Comparison of ENCODE assay signal across 10 mouse cellular contexts in genomic region chr17:80946091-80946885, GRCm38 (mm10). TPM values are rescaled to one million over a fixed set of nuclear protein-coding genes. Genes with fewer than 3 reads are reported as not detected.
DNase-seq lines count a peak whose midpoint lies in the region; ATAC-seq and TF ChIP-seq lines count a peak whose summit lies in the region.
"Had no signal": no experiment of that assay in that cellular context is flagged by ENCODE, and none has a peak within 500 bp of the region (broad histone marks: within the 10 kb centered on the region; RNA-seq: fewer than 3 reads in every experiment).

No protein-coding gene starts in this region.

- no peaks in the 10 kb centered on the region for H3K9me3 ChIP-seq in embryonic facial prominence, embryonic 13.5 days
- no peaks in the 10 kb centered on the region for H3K9me3 ChIP-seq in limb, embryonic 14.5 days (ENCODE audit: control insufficient read depth, low read length)
- H3K9me3 ChIP-seq: liver, embryonic 15.5 days had no signal

- DNase-seq in kidney, adult 2 months = no peak
- no peak for DNase-seq in kidney, postnatal 36 days
- DNase-seq in limb, embryonic 14.5 days (ENCODE audit: low spot score) = no peak
- DNase-seq in thymus, adult 2 months = no peak
- DNase-seq in frontal cortex, adult 2 months (ENCODE audit: extremely low spot score in 1 of 2, low spot score in 1 of 2) = no peak
- no peak for DNase-seq in yolk sac, embryonic 10.5 days (ENCODE audit: low spot score)
- DNase-seq: thymus, adult 18-20 months had no signal

- no peaks in the 10 kb centered on the region for H3K36me3 ChIP-seq in kidney, adult 2 months (ENCODE audit: control insufficient read depth, insufficient read depth, low read length)
- H3K36me3 ChIP-seq in embryonic facial prominence, embryonic 13.5 days = no peaks in the 10 kb centered on the region
- H3K36me3 ChIP-seq in limb, embryonic 14.5 days (ENCODE audit: control insufficient read depth, insufficient read depth, low read length) = no peaks in the 10 kb centered on the region
- H3K36me3 ChIP-seq in thymus, adult 2 months (ENCODE audit: control insufficient read depth, insufficient read depth, low read length) = no peaks in the 10 kb centered on the region
- H3K36me3 ChIP-seq: liver, embryonic 15.5 days had no signal

- H3K4me3 ChIP-seq in kidney, adult 2 months (ENCODE audit: insufficient read depth, low read depth, low read length) = no peak overlapping the region; the same call in 1 of the 2 replicates
- no peak overlapping the region for H3K4me3 ChIP-seq in embryonic facial prominence, embryonic 13.5 days
- 0 out of 2 replicates have a peak overlapping the region, but pooled peaks have one; percentile 2 for H3K4me3 ChIP-seq in limb, embryonic 14.5 days (replicated peaks; ENCODE audit: low read length)
- no peak overlapping the region for H3K4me3 ChIP-seq in thymus, adult 2 months (ENCODE audit: control insufficient read depth, insufficient read depth, low read length)
- H3K4me3 ChIP-seq: liver, embryonic 15.5 days had no signal

- peak overlapping the region; percentile 63 for H3K27ac ChIP-seq in kidney, adult 2 months (ENCODE audit: insufficient read depth, low read depth, low read length)
- H3K27ac ChIP-seq in embryonic facial prominence, embryonic 13.5 days = no peak overlapping the region
- H3K27ac ChIP-seq in limb, embryonic 14.5 days (replicated peaks; ENCODE audit: low read depth, low read length) = no peak overlapping the region
- H3K27ac ChIP-seq in thymus, adult 2 months (ENCODE audit: control insufficient read depth, insufficient read depth, low read length) = no peak overlapping the region
- H3K27ac ChIP-seq: liver, embryonic 15.5 days had no signal

- H3K9ac ChIP-seq in embryonic facial prominence, embryonic 13.5 days = no peak overlapping the region
- H3K9ac ChIP-seq in limb, embryonic 14.5 days (ENCODE audit: low read depth, low read length, severe bottlenecking) = no peak overlapping the region
- H3K9ac ChIP-seq: liver, embryonic 15.5 days had no signal

- peaks cover 9% of the 10 kb centered on the region; the same call in 1 of the 2 replicates for H3K4me1 ChIP-seq in kidney, adult 2 months (ENCODE audit: control insufficient read depth, insufficient read depth, low read length)
- H3K4me1 ChIP-seq in embryonic facial prominence, embryonic 13.5 days = no peaks in the 10 kb centered on the region
- H3K4me1 ChIP-seq in limb, embryonic 14.5 days (ENCODE audit: control insufficient read depth, insufficient read depth, low read length) = 0 out of 2 replicates have a peak, but pooled peaks cover 4% of the 10 kb centered on the region
- H3K4me1 ChIP-seq in thymus, adult 2 months (replicated peaks; ENCODE audit: control insufficient read depth, insufficient read depth, low read length) = peaks cover 2% of the 10 kb centered on the region; the same call in 1 of the 2 replicates
- H3K4me1 ChIP-seq: liver, embryonic 15.5 days had no signal

- WGBS in kidney, adult 2 months = 54% methylated on average over 5 of the region's 5 CpGs
- WGBS in embryonic facial prominence, embryonic 13.5 days = 73% methylated on average over 5 of the region's 5 CpGs
- WGBS in limb, embryonic 14.5 days = 76% methylated on average over 5 of the region's 5 CpGs
- 85% methylated on average over 5 of the region's 5 CpGs for WGBS in thymus, adult 2 months

- H3K27me3 ChIP-seq in kidney, adult 2 months (replicated peaks; ENCODE audit: control insufficient read depth, insufficient read depth, low read length) = no peaks in the 10 kb centered on the region; the same call in 1 of the 2 replicates
- H3K27me3 ChIP-seq in embryonic facial prominence, embryonic 13.5 days = peaks cover 54% of the 10 kb centered on the region
- peaks cover 13% of the 10 kb centered on the region; the same call in 1 of the 2 replicates for H3K27me3 ChIP-seq in limb, embryonic 14.5 days (ENCODE audit: control insufficient read depth, insufficient read depth, low read length)
- H3K27me3 ChIP-seq in thymus, adult 2 months (ENCODE audit: control insufficient read depth, insufficient read depth, low read length) = peaks cover 12% of the 10 kb centered on the region

- ATAC-seq in cerebellum, adult (ENCODE audit: insufficient number of reproducible peaks, low FRiP score, low TSS enrichment) = peak; percentile 63; the same call in 1 of the 2 replicates
- no peak for ATAC-seq in embryonic facial prominence, embryonic 13.5 days (ENCODE audit: insufficient number of reproducible peaks, insufficient read depth, low FRiP score, low TSS enrichment, low read depth)
- no peak for ATAC-seq in limb, embryonic 14.5 days (ENCODE audit: low FRiP score, low read depth)

- TF ChIP-seq CTCF in kidney, adult 2 months (conservative IDR thresholded peaks at IDR 0.05; ENCODE audit: insufficient read depth, insufficient read length, low read depth, low read length) = no peak
- TF ChIP-seq CTCF in thymus, adult 2 months (IDR thresholded peaks at IDR 0.05; ENCODE audit: borderline replicate concordance, control insufficient read depth, extremely low read depth, insufficient read depth, low read length, poor library complexity) = no peak

- no peak for TF ChIP-seq POLR2A in kidney, adult 2 months (IDR thresholded peaks at IDR 0.05; ENCODE audit: low read depth, low read length)
- TF ChIP-seq POLR2A in limb, embryonic 14.5 days (IDR thresholded peaks at IDR 0.05; ENCODE audit: borderline replicate concordance, extremely low read depth, insufficient read depth, insufficient read length) = no peak
- TF ChIP-seq POLR2A in thymus, adult 2 months (IDR thresholded peaks at IDR 0.05; ENCODE audit: control insufficient read depth, extremely low read depth, insufficient read depth, low read length, poor library complexity) = no peak

- H3K4me2 ChIP-seq in embryonic facial prominence, embryonic 13.5 days = peak overlapping the region; percentile 41
- peak overlapping the region; percentile 31; the same call in 1 of the 2 replicates for H3K4me2 ChIP-seq in limb, embryonic 14.5 days (replicated peaks; ENCODE audit: low read depth, low read length, severe bottlenecking)
- H3K4me2 ChIP-seq: liver, embryonic 15.5 days had no signal

RNA-seq across cellular contexts. Expression of gene Tmem178, which starts 1.9 kb away (rescaled TPM):
- 19.9 and 25.9 TPM in 2 replicates for polyA plus RNA-seq in kidney, adult 2 months (2012; rRNA removed)
- 4.7 and 6.8 TPM in 2 replicates for polyA plus RNA-seq in embryonic facial prominence, embryonic 13.5 days (2015; fragmentation: Nextera tagmentation; extraction: Ambion mirVana)
- polyA plus RNA-seq in limb, embryonic 14.5 days (2012; rRNA removed) = 8.1 and 10.2 TPM in 2 replicates
- polyA plus RNA-seq in limb, embryonic 14.5 days (2014; fragmentation: Nextera tagmentation; extraction: Ambion mirVana) = 8.9 and 12.0 TPM in 2 replicates
- polyA plus RNA-seq in thymus, adult 2 months (2012; rRNA removed) = 0.09 and 0.23 TPM in 2 replicates
- polyA plus RNA-seq in frontal cortex, adult 2 months (2012; rRNA removed) = 46.6 and 51.3 TPM in 2 replicates
